8 mouse cellular contexts compared by ENCODE assay signal in the genomic region with DNA sequence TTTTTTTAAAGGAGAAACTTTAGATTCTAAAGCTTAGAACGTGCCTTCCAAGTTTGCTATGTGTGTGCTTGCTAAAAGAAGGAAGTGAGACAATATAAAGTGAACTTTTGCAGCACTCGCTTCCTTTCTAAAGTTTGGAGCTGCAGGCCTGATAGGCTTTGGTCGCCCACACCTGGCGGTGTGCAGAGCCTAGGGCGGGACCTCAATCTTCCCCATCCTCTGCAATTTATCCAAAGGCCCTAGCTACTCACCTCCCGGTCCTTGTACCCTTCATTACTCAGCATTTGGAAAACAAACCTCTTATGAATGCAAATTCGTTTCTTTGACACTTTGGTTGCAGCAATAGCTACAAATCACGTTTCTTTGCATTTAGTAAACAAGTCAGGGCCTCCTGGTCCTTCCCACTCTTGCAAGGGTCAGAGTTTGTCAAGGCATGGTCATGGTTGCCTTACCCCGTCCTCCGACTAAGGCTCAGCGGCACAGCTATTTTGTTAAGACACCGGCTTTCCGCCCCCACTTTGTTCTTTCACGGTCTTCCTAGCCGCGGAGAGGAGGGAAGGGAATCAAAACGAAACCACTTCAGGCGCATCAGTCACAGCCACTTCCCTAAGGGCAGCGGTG.
A peak's percentile ranks its signal among the peaks of the same experiment; 100 is the strongest.
DNase-seq lines count a peak whose midpoint lies in the region; ATAC-seq and TF ChIP-seq lines count a peak whose summit lies in the region.

No protein-coding gene starts in this region.

- peak overlapping the region; percentile 27 for H3K4me3 ChIP-seq in neural tube, embryonic 11.5 days (ENCODE audit: low read depth, low read length)
- H3K4me3 ChIP-seq in heart, embryonic 11.5 days (ENCODE audit: low read depth, low read length) = peak overlapping the region; percentile 74
- H3K4me3 ChIP-seq in midbrain, embryonic 11.5 days (ENCODE audit: low read depth, low read length) = peak overlapping the region; percentile 18

- no peak for DNase-seq in neural tube, embryonic 11.5 days (ENCODE audit: low spot score)
- no peak for DNase-seq in neural tube, embryonic 10.5 days (ENCODE audit: extremely low spot score, low spot score)
- peak; percentile 44 for DNase-seq in brain, embryonic 14.5 days (ENCODE audit: low read depth)
- peak; percentile 30 for DNase-seq in kidney, postnatal 14 days
- peak; percentile 96 for DNase-seq in midbrain, embryonic 11.5 days (ENCODE audit: low spot score, missing footprints)
- peak; percentile 59 for DNase-seq in thymus, postnatal 25 days
- DNase-seq in cerebellum, adult 18-20 months = no peak

- H3K27ac ChIP-seq in neural tube, embryonic 11.5 days (ENCODE audit: low read depth, low read length) = no peak overlapping the region
- no peak overlapping the region for H3K27ac ChIP-seq in heart, embryonic 11.5 days (ENCODE audit: low read depth, low read length)
- no peak overlapping the region for H3K27ac ChIP-seq in midbrain, embryonic 11.5 days (ENCODE audit: low read depth, low read length)

- H3K9ac ChIP-seq in neural tube, embryonic 11.5 days (ENCODE audit: low read length) = no peak overlapping the region; the same call in 1 of the 2 replicates
- H3K9ac ChIP-seq in heart, embryonic 11.5 days (ENCODE audit: low read depth, low read length) = peak overlapping the region; percentile 54; the same call in 1 of the 2 replicates
- H3K9ac ChIP-seq in midbrain, embryonic 11.5 days (ENCODE audit: low read length) = no peak overlapping the region

- peaks cover 45% of the 10 kb centered on the region for H3K27me3 ChIP-seq in neural tube, embryonic 11.5 days (ENCODE audit: control insufficient read depth, insufficient read depth, low read length)
- peaks cover 21% of the 10 kb centered on the region for H3K27me3 ChIP-seq in heart, embryonic 11.5 days (ENCODE audit: control insufficient read depth, insufficient read depth, low read length)
- peaks cover 49% of the 10 kb centered on the region for H3K27me3 ChIP-seq in midbrain, embryonic 11.5 days (ENCODE audit: control insufficient read depth, insufficient read depth, low read length)

- H3K4me1 ChIP-seq in neural tube, embryonic 11.5 days (ENCODE audit: control insufficient read depth, insufficient read depth, low read length) = peaks cover 15% of the 10 kb centered on the region; the same call in 1 of the 2 replicates
- peaks cover 15% of the 10 kb centered on the region for H3K4me1 ChIP-seq in heart, embryonic 11.5 days (ENCODE audit: control insufficient read depth, insufficient read depth, low read length)
- H3K4me1 ChIP-seq in midbrain, embryonic 11.5 days (ENCODE audit: control insufficient read depth, insufficient read depth, low read length) = peaks cover 32% of the 10 kb centered on the region

- TF ChIP-seq POLR2A in brain, embryonic 14.5 days (IDR thresholded peaks at IDR 0.05; ENCODE audit: borderline replicate concordance, extremely low read depth, insufficient read depth, insufficient read length, poor library complexity, severe bottlenecking) = no peak

- no peak for ATAC-seq in neural tube, embryonic 11.5 days (ENCODE audit: insufficient read depth, low FRiP score, low TSS enrichment)
- ATAC-seq in heart, embryonic 11.5 days (replicated peaks; ENCODE audit: insufficient number of reproducible peaks, low FRiP score, low TSS enrichment) = no peak
- ATAC-seq in midbrain, embryonic 11.5 days (ENCODE audit: low FRiP score) = no peak

- WGBS in neural tube, embryonic 11.5 days = 3% methylated on average over 19 of the region's 19 CpGs
- WGBS in heart, embryonic 11.5 days (ENCODE audit: insufficient replicate concordance) = 4% methylated on average over 19 of the region's 19 CpGs
- 1% methylated on average over 19 of the region's 19 CpGs for WGBS in midbrain, embryonic 11.5 days

- peak overlapping the region; percentile 41 for H3K4me2 ChIP-seq in neural tube, embryonic 11.5 days (ENCODE audit: low read depth)
- H3K4me2 ChIP-seq in heart, embryonic 11.5 days = peak overlapping the region; percentile 84
- peak overlapping the region; percentile 34 for H3K4me2 ChIP-seq in midbrain, embryonic 11.5 days

- no peaks in the 10 kb centered on the region for H3K9me3 ChIP-seq in neural tube, embryonic 11.5 days (ENCODE audit: control insufficient read depth, low read length)
- no peaks in the 10 kb centered on the region for H3K9me3 ChIP-seq in heart, embryonic 11.5 days (replicated peaks; ENCODE audit: control insufficient read depth, low read length)
- H3K9me3 ChIP-seq in midbrain, embryonic 11.5 days (ENCODE audit: control insufficient read depth, low read length) = no peaks in the 10 kb centered on the region

- TF ChIP-seq CTCF in brain, embryonic 14.5 days (IDR thresholded peaks at IDR 0.05; ENCODE audit: borderline replicate concordance, extremely low read depth, insufficient read depth, insufficient read length) = no peak

- H3K36me3 ChIP-seq in neural tube, embryonic 11.5 days (ENCODE audit: control insufficient read depth, insufficient read depth, low read length) = no peaks in the 10 kb centered on the region
- no peaks in the 10 kb centered on the region for H3K36me3 ChIP-seq in heart, embryonic 11.5 days (ENCODE audit: control insufficient read depth, insufficient read depth, low read length)
- no peaks in the 10 kb centered on the region for H3K36me3 ChIP-seq in midbrain, embryonic 11.5 days (ENCODE audit: control insufficient read depth, insufficient read depth, low read length)

Comparison
In these comparisons a context has a peak if more than half of its experiments do, and no peak if none do; other contexts are left out.
1. DNase-seq: peak in brain, embryonic 14.5 days (single experiment), kidney, postnatal 14 days (single experiment), midbrain, embryonic 11.5 days (single experiment) and thymus, postnatal 25 days (single experiment); none in neural tube, embryonic 11.5 days (single experiment), neural tube, embryonic 10.5 days (single experiment) and cerebellum, adult 18-20 months (0 of 2).
2. H3K4me2 ChIP-seq: peak in every context shown above with its lines; median percentile 84 in heart, embryonic 11.5 days; 41 in neural tube, embryonic 11.5 days; 34 in midbrain, embryonic 11.5 days.
3. H3K4me3 ChIP-seq: peak in every context shown above with its lines; median percentile 74 in heart, embryonic 11.5 days; 27 in neural tube, embryonic 11.5 days; 18 in midbrain, embryonic 11.5 days.